Mouse (Mus musculus) stomach, embryonic 16.5 days (tissue): ENCODE measurements around the gene Hoxc9. TPM values are rescaled to one million over a fixed set of nuclear protein-coding genes. Genes with fewer than 3 reads are reported as not detected.

Source experiments
- ATAC-seq: fragments of 200-750 bp; cut with Nextera tagmentation; 2 replicates; pipeline ENCODE4 v1.8.0; 2017; ENCODE audit warnings: moderate number of reproducible peaks, moderate TSS enrichment; ENCODE audit not compliant: insufficient read depth, low FRiP score
- H3K27ac ChIP-seq: fragments of 300-500 bp; sonication (generic); 2 replicates; pipeline ENCODE4 v1.5.1; 2014; ENCODE audit warnings: low read length
- H3K27me3 ChIP-seq: fragments of 300-500 bp; sonication (generic); 2 replicates; pipeline ENCODE4 v1.6.1; 2014; ENCODE audit warnings: low read length, control low read depth, mixed read lengths; ENCODE audit not compliant: control insufficient read depth, insufficient read depth
- H3K36me3 ChIP-seq: fragments of 300-500 bp; sonication (generic); 2 replicates; pipeline ENCODE4 v1.6.1; 2014; ENCODE audit warnings: low read length; ENCODE audit not compliant: control insufficient read depth, insufficient read depth
- H3K4me1 ChIP-seq: fragments of 300-500 bp; sonication (generic); 2 replicates; pipeline ENCODE4 v1.6.1; 2014; ENCODE audit warnings: low read length, control low read depth, mixed read lengths; ENCODE audit not compliant: control insufficient read depth, insufficient read depth
- H3K4me2 ChIP-seq: fragments of 300-500 bp; sonication (generic); 2 replicates; pipeline ENCODE4 v1.6.1; 2014; ENCODE audit warnings: low read depth, low read length, mixed read lengths
- H3K4me3 ChIP-seq: fragments of 300-500 bp; sonication (generic); replicated peaks from 2 replicates; pipeline ENCODE4 v1.5.1; 2014; ENCODE audit warnings: mild to moderate bottlenecking, low read length
- H3K9ac ChIP-seq: fragments of 300-500 bp; sonication (generic); 2 replicates; pipeline ENCODE4 v1.6.1; 2014; ENCODE audit warnings: low read length
- H3K9me3 ChIP-seq: fragments of 300-500 bp; sonication (generic); replicated peaks from 2 replicates; pipeline ENCODE4 v1.6.1; 2016; ENCODE audit warnings: low read length, control low read depth; ENCODE audit not compliant: control insufficient read depth
- WGBS: fragments of 180-500 bp; shearing (Covaris S2); extraction: QIAGEN DNeasy Blood & Tissue Kit; methylation state at CpG from one replicate; pipeline ENCODE4 v1.1.7; 2014; 5-methylcytosine and 5-hydroxymethylcytosine counted together
- microRNA counts: library from miRNA; unstranded; fragments of <30 nt; microRNA quantifications from one replicate; lab custom pipeline; 2016
- microRNA-seq: library from miRNA; unstranded; fragments of <30 nt; microRNA quantifications from one replicate; pipeline ENCODE4, GENCODE M21; 2016
- polyA plus RNA-seq: library from polyadenylated mRNA; unstranded; fragments of >200 nt; fragmentation: Nextera tagmentation; extraction: Ambion mirVana; gene quantifications from 2 replicates; pipeline ENCODE4 v1.2.1, GENCODE M21; 2015

The Hoxc9 gene
- polyA plus RNA-seq, 1 experiment from 2014 or later: not detected

DNA sequence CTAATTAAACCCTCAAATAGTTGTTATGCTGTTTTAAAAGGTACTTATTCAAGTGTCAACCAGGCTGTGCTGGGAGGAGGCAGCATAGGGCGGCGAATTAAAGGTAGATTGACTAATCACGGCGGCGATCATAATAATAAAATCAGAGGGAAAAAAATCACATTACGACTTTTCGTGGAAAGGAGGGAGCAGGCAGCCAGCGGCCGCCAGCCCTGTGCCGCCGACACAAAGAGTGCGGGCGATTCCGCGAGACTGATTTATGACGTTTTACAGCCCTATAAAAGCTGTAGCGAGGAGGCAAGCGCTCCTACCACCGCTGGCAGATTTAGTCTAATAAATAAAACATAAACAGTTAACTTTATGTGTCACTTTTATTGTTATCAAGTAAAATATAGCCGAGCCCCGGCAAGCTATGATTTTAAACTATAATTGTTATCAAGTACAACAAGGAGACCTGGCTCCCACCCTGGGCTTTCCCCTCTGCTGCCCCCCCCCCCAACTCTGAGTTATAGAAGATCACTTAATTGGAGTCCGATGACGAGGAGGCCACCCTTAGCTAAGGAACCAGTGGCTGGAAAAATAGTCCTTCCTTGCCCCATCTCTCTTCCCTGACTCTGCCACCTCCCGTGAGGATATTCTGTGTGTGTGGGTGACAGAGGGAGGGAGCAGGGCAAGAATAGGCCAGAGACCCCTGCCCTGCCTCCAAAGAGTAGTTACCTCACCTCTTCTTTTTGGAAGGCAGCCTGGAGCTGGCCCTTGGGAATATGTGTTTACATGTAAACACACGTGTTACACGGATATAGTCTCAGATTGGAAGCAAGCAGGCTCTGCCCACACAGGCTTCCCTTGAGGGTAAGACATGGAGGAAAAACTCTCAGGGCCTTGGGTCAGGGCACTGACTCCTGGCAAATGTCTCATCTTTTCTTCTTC is 56.7 kb downstream of the Hoxc9 start:
- H3K9ac ChIP-seq: peak overlapping the region; percentile 54
- 6% methylated on average over 26 of the region's 26 CpGs for WGBS
- peak overlapping the region; percentile 69 for H3K27ac ChIP-seq
- H3K4me2 ChIP-seq: peak overlapping the region; percentile 37
- no peaks in the 10 kb centered on the region for H3K9me3 ChIP-seq
- H3K27me3 ChIP-seq: peaks cover 8% of the 10 kb centered on the region
- no peaks in the 10 kb centered on the region for H3K36me3 ChIP-seq
- no peak for ATAC-seq
- peak overlapping the region; percentile 8; the same call in 1 of the 2 replicates for H3K4me3 ChIP-seq
- H3K4me1 ChIP-seq: peaks cover 7% of the 10 kb centered on the region; the same call in 1 of the 2 replicates

DNA sequence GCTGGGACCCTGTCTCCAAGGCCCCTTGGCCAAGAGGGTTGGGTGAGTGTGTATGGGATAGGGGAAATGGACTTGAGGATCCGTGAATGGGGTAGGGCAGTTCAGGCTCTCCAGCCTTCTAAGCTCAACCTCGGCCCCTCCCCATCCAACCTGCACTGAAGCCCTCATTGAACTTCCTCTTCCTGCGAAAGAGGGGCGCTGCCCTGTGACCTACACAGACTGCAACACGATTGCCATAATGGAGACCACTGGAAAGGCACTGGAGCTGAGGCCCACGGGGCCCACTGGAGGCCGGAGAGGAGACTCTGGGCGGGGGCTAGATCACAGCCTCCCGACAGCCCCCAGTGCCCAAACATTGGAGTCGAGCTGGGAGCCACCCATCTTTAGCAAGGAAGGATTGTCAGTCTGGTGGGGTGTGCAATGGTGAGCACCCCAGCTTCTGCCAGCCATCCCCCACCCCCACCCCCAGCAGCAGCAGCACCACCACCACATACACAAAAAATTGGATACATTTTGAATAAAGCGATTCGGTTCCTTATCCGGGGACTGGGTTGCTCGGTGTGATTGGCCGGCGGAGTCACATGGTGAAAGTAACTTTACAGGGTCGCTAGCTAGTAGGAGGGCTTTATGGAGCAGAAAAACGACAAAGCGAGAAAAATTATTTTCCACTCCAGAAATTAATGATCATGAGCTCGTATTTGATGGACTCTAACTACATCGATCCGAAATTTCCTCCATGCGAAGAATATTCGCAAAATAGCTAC is 58.0 kb downstream of the Hoxc9 start:
- Histone ChIP-seq H3K4me3 (peak overlapping the region; percentile 60), H3K9ac (peak overlapping the region; percentile 81), H3K36me3 (no peaks in the 10 kb centered on the region), H3K27me3 (peaks cover 8% of the 10 kb centered on the region), H3K4me2 (peak overlapping the region; percentile 60), H3K9me3 (no peaks in the 10 kb centered on the region), H3K27ac (peak overlapping the region; percentile 77), H3K4me1 (peaks cover 18% of the 10 kb centered on the region; the same call in 1 of the 2 replicates)
- 2% methylated on average over 24 of the region's 24 CpGs for WGBS
- peak; percentile 80 for ATAC-seq

MicroRNA genes within 50 kb of the gene (microRNA counts, 519-probe panel; counts per million panel counts)
- microRNA mmu-miR-615-3p (lab: Ali Mortazavi, UCI): 1,745 counts per million, percentile 28 among the panel's probes with 10 or more counts
- microRNA mmu-miR-615-5p (lab: Ali Mortazavi, UCI): not detected

Small RNA genes within 50 kb of the gene (microRNA-seq; reads per million reads assigned to microRNA genes)
- gene Mir196a-2 (19.2 reads per million, percentile 38 among the genes with 10 or more reads in this experiment), gene Mir615 (1,299 reads per million, percentile 79 among the genes with 10 or more reads in this experiment)

Other genes starting within 250 kb of the Hoxc9 start
- gene Hoxc13, start 55.3 kb upstream of the Hoxc9 start, polyA plus RNA-seq: not detected in 2 replicates
- not detected in 2 replicates for gene Hoxc12, start 39.7 kb upstream of the Hoxc9 start, polyA plus RNA-seq
- gene Hoxc11, start 22.0 kb upstream of the Hoxc9 start, polyA plus RNA-seq: not detected in 2 replicates
- gene Hoxc10, start 9.6 kb upstream of the Hoxc9 start, polyA plus RNA-seq: 0.06 TPM in 1 of 2 replicates, not detected in the other
- gene Hoxc5, start 9.0 kb upstream of the Hoxc9 start, polyA plus RNA-seq: 17.5 and 19.4 TPM in 2 replicates
- 2.0 and 2.5 TPM in 2 replicates for gene Hoxc8, start 14.2 kb downstream of the Hoxc9 start, polyA plus RNA-seq
- 3.3 and 3.8 TPM in 2 replicates for gene Hoxc6, start 21.8 kb downstream of the Hoxc9 start, polyA plus RNA-seq
- 19.0 and 20.0 TPM in 2 replicates for gene Hoxc4, start 42.5 kb downstream of the Hoxc9 start, polyA plus RNA-seq
- 20.1 and 21.1 TPM in 2 replicates for gene Smug1, start 190.7 kb downstream of the Hoxc9 start, polyA plus RNA-seq